Mouse (Mus musculus) lung, adult 2 months (tissue): ENCODE measurements around the gene Rbpms2.

Source experiments
- CTCF ChIP-seq: fragments of 200-500 bp; IDR thresholded peaks from 2 replicates; pipeline ENCODE4 v1.5.1; 2011; ENCODE audit warnings: mild to moderate bottlenecking, low read length, control low read depth; ENCODE audit not compliant: insufficient read depth
- POLR2A ChIP-seq: fragments of 200-500 bp; IDR thresholded peaks from 2 replicates; pipeline ENCODE4 v1.6.1; 2011; ENCODE audit warnings: low read depth, mild to moderate bottlenecking, control low read depth, low read length, borderline replicate concordance; ENCODE audit errors: extremely low read depth

- TF ChIP-seq CTCF: peak; percentile 33; the same call in 1 of the 2 replicates
- TF ChIP-seq POLR2A: no peak
Measured at GRCm38 (mm10) chr9:65598765-65599249, 30.6 kb upstream of the Rbpms2 start.
